Mouse (Mus musculus) lung, embryonic 14.5 days (tissue): ENCODE data around the gene Vangl2. TPM values are rescaled to one million over a fixed set of nuclear protein-coding genes. Genes with fewer than 3 reads are reported as not detected.
"Not testable (repeated sequence)": the region's sequence is repeated elsewhere in the genome, so short reads cannot be mapped to it uniquely, and the experiment has no call there.

ENCODE experiments used
- ATAC-seq: fragments of 200-750 bp; cut with Nextera tagmentation; 2 replicates; pipeline ENCODE4 v1.8.0; 2017; ENCODE audit warnings: mild to moderate bottlenecking, moderate TSS enrichment, moderate library complexity; ENCODE audit not compliant: insufficient read depth
- DNase-seq: peaks from one replicate; pipeline ENCODE4 v3.0.0-alpha.2; 2015
- H3K27ac ChIP-seq: fragments of 300-500 bp; sonication (generic); 2 replicates; pipeline ENCODE4 v1.5.1; 2014; ENCODE audit warnings: low read depth, mild to moderate bottlenecking, moderate library complexity
- H3K27me3 ChIP-seq: fragments of 300-500 bp; sonication (generic); 2 replicates; pipeline ENCODE4 v1.6.1; 2014; ENCODE audit warnings: low read length, control low read depth; ENCODE audit not compliant: insufficient read depth
- H3K36me3 ChIP-seq: fragments of 300-500 bp; sonication (generic); 2 replicates; pipeline ENCODE4 v1.6.1; 2014; ENCODE audit warnings: control low read depth; ENCODE audit not compliant: insufficient read depth
- H3K4me1 ChIP-seq: fragments of 300-500 bp; sonication (generic); 2 replicates; pipeline ENCODE4 v1.6.1; 2014; ENCODE audit warnings: antibody characterized with exemption, control low read depth; ENCODE audit not compliant: insufficient read depth
- H3K4me2 ChIP-seq: fragments of 300-500 bp; sonication (generic); 2 replicates; pipeline ENCODE4 v1.6.1; 2014; ENCODE audit warnings: mild to moderate bottlenecking
- H3K4me3 ChIP-seq: fragments of 300-500 bp; sonication (generic); 2 replicates; pipeline ENCODE4 v1.5.1; 2014; ENCODE audit warnings: low read depth, low read length
- H3K9ac ChIP-seq: fragments of 300-500 bp; sonication (generic); 2 replicates; pipeline ENCODE4 v1.6.1; 2014
- H3K9me3 ChIP-seq: fragments of 300-500 bp; sonication (generic); 2 replicates; pipeline ENCODE4 v1.6.1; 2016; ENCODE audit warnings: low read depth, low read length, control low read depth
- CTCF ChIP-seq: IDR thresholded peaks from 2 replicates; pipeline ENCODE4 v1.5.1; 2016; ENCODE audit warnings: antibody characterized with exemption, low read depth
- WGBS: fragments of 180-500 bp; shearing (Covaris S2); extraction: QIAGEN DNeasy Blood & Tissue Kit; methylation state at CpG from one replicate; pipeline ENCODE4 v1.1.7; 2014; 5-methylcytosine and 5-hydroxymethylcytosine counted together
- polyA plus RNA-seq: library from polyadenylated mRNA; unstranded; fragments of >200 nt; fragmentation: Nextera tagmentation; extraction: Ambion mirVana; gene quantifications from 2 replicates; pipeline ENCODE4 v1.2.1, GENCODE M21; 2014

Vangl2 gene
- polyA plus RNA-seq, 1 experiment from 2014 or later, result 17.1 TPM

GRCm38 (mm10) chr1:171977891-171978290, 50.4 kb downstream of the Vangl2 start:
- WGBS, result 70% methylated on average over 2 of the region's 2 CpGs
- DNase-seq, result no peak
- no peaks in the 10 kb centered on the region for H3K4me1 ChIP-seq
- H3K4me3 ChIP-seq, result no peak overlapping the region
- no peak for ATAC-seq
- no peak overlapping the region for H3K27ac ChIP-seq
- H3K4me2 ChIP-seq, result no peak overlapping the region
- no peaks in the 10 kb centered on the region for H3K27me3 ChIP-seq
- TF ChIP-seq CTCF, result no peak
- no peaks in the 10 kb centered on the region for H3K9me3 ChIP-seq
- no peak overlapping the region for H3K9ac ChIP-seq
- H3K36me3 ChIP-seq, result no peaks in the 10 kb centered on the region

- Histone ChIP-seq H3K27me3 (no peaks in the 10 kb centered on the region), H3K27ac (no peak overlapping the region), H3K4me3 (no peak overlapping the region), H3K4me2 (no peak overlapping the region), H3K36me3 (no peaks in the 10 kb centered on the region), H3K9me3 (no peaks in the 10 kb centered on the region), H3K4me1 (no peaks in the 10 kb centered on the region), H3K9ac (no peak overlapping the region)
- TF ChIP-seq CTCF, result no peak
- WGBS, result 72% methylated on average over 14 of the region's 14 CpGs
- ATAC-seq, result no peak
- DNase-seq, result no peak
Observed at GRCm38 (mm10) chr1:171976826-171977539, 51.3 kb downstream of the Vangl2 start.

DNA sequence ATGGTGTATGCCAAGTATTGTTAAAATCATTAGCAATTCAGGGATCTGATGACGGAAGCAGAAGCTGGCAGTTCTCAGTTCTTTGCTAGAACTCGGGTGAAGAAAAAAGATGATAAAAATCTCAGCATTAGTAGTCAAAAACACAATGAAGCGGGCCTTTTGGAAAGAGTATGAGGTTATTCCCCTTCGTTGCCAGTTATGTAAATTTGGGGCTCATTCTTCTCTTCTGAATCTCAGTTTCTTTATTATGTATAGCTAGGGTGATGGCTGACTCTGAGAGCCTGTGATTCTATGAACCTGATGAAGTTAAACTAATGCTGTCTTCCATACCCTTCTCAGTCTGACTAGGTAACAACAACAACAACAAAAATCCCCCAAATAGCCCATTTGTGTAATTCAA, 52.4 kb downstream of the Vangl2 start:
- no peaks in the 10 kb centered on the region for H3K36me3 ChIP-seq
- WGBS, result 86% methylated on average over 4 of the region's 4 CpGs
- no peaks in the 10 kb centered on the region for H3K27me3 ChIP-seq
- H3K4me1 ChIP-seq, result no peaks in the 10 kb centered on the region
- no peak overlapping the region for H3K27ac ChIP-seq
- H3K4me3 ChIP-seq, result no peak overlapping the region
- H3K4me2 ChIP-seq, result no peak overlapping the region
- no peak overlapping the region for H3K9ac ChIP-seq
- no peak for DNase-seq
- no peak for ATAC-seq
- H3K9me3 ChIP-seq, result no peaks in the 10 kb centered on the region
- no peak for TF ChIP-seq CTCF

DNA sequence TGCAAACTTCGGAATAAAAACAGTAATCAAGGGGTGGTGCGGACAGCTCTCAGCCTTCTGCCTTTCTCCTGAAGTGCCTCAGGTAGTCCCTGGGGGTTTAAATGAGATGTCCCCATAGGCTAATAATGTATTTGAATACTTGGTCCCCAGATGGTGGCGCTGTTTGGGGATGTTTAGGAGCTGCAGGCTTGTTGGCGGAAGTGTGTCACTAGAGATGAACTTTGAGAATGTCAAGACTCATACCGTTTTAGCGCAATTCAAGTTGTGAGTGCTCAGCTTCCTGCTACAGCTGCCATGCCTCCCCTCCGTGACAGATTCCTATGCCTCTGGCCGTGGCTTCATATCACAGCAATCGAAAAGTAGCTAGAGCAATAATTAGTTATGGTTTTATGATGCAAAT, 52.9 kb downstream of the Vangl2 start:
- no peaks in the 10 kb centered on the region for H3K36me3 ChIP-seq
- H3K27ac ChIP-seq, result no peak overlapping the region
- no peak overlapping the region for H3K9ac ChIP-seq
- DNase-seq, result no peak
- no peaks in the 10 kb centered on the region for H3K4me1 ChIP-seq
- no peak for ATAC-seq
- no peaks in the 10 kb centered on the region for H3K9me3 ChIP-seq
- H3K27me3 ChIP-seq, result no peaks in the 10 kb centered on the region
- TF ChIP-seq CTCF, result no peak
- 86% methylated on average over 9 of the region's 9 CpGs for WGBS
- no peak overlapping the region for H3K4me3 ChIP-seq
- no peak overlapping the region for H3K4me2 ChIP-seq

- not testable (repeated sequence) for H3K9ac ChIP-seq, H3K4me1 ChIP-seq, ATAC-seq, H3K27ac ChIP-seq, H3K4me2 ChIP-seq, H3K9me3 ChIP-seq, DNase-seq, H3K27me3 ChIP-seq, H3K4me3 ChIP-seq, H3K36me3 ChIP-seq
- WGBS, result 92% methylated on average over 2 of the region's 2 CpGs
Observed at GRCm38 (mm10) chr1:171974361-171974760, 53.9 kb downstream of the Vangl2 start.

- ATAC-seq, result no peak
- Histone ChIP-seq H3K4me2 (no peak overlapping the region), H3K4me1 (no peaks in the 10 kb centered on the region), H3K36me3 (no peaks in the 10 kb centered on the region), H3K9me3 (no peaks in the 10 kb centered on the region), H3K27me3 (no peaks in the 10 kb centered on the region), H3K4me3 (no peak overlapping the region), H3K9ac (no peak overlapping the region), H3K27ac (no peak overlapping the region)
- no peak for DNase-seq
- WGBS, result 52% methylated on average over 10 of the region's 10 CpGs
- TF ChIP-seq CTCF, result no peak
Observed at GRCm38 (mm10) chr1:171970854-171971586, 57.2 kb downstream of the Vangl2 start.

- no peak for ATAC-seq
- no peaks in the 10 kb centered on the region for H3K36me3 ChIP-seq
- no peak overlapping the region for H3K27ac ChIP-seq
- 75% methylated on average over 6 of the region's 6 CpGs for WGBS
- DNase-seq, result no peak
- TF ChIP-seq CTCF, result no peak
- no peaks in the 10 kb centered on the region for H3K27me3 ChIP-seq
- H3K4me2 ChIP-seq, result no peak overlapping the region
- H3K4me1 ChIP-seq, result no peaks in the 10 kb centered on the region
- H3K9ac ChIP-seq, result no peak overlapping the region
- no peak overlapping the region for H3K4me3 ChIP-seq
- no peaks in the 10 kb centered on the region for H3K9me3 ChIP-seq
Observed at GRCm38 (mm10) chr1:171969221-171969620, 59.0 kb downstream of the Vangl2 start.
